Mouse (Mus musculus) cerebellum, adult 11 months (tissue): ENCODE results near the gene Rbfox2.

Source experiments
- DNase-seq: peaks from one replicate; pipeline ENCODE4 v3.0.0; 2022

Rbfox2 gene

DNA sequence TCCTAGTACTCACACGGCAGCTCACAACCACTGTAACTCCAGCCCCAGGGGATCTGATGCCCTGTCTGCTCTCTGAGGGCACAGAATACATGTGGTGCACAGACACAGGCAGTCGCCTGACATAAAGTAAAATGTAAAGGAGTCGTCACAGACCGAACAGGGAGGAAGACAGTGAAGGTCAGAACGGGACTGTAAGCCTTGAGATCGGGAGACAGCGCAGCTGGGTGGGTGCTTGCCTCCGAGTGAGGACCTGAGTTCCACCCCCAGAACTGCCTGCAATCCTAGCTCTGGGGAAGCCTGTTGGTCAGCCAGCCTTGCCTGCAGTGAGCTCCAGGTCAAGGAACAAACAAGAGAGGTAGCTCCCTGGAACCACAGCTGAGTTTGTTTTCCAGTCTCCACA lies 177.7 kb downstream of the Rbfox2 start:
- no peak for DNase-seq

DNA sequence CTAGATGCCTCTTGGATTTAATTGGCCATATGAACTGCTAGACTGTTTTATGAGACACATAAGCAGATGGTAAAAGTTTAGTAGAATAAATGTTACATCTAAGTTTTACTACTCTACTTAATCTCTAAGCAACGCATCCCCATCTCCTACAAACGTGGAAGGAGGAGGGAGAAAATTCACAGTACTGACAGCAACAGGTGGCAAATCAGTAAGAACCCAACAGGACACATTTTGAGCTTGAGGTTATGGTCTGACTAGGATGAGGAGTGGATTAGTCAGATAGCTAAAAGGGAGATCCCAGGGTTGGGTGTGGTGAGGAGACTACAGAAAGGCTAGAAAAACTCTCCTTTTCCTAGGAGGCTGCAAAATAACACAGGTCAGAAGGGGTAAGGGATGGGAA lies 179.1 kb downstream of the Rbfox2 start:
- DNase-seq, result no peak

- no peak for DNase-seq
Observed at GRCm38 (mm10) chr15:77126674-77127073, 180.1 kb downstream of the Rbfox2 start.

DNA sequence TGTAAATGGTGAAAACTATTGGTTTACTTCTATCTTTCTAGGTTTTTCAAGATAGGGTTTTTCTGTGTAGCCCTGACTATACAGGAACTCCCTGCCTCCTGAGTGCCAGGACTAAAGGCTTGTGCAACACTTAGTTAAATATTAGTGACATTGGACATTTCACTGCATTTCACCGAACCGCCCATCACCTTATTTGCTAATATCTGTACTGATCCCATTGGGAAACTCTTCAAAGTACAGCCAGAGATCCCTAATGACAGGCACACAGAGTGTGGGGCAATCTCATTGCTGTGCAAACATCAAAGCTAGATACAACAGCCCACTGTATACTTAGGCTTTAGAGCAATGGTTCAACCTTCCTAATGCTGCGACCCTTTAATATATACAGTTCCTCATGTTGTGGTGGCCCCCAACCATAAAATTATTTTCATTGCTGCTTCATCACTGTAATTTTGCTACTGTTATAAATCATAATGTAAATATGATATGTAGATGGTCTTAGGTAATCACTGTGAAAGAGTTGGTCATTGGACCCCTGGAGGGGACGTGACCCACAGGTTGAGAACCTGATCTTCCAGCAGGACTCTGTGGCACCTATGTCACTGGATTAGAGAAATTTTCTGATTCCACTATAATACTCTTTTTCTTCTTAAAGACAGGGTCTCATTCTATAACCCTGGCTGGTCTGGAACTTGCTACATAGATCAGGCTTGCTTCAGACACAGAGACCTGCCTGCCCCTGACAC lies 182.3 kb downstream of the Rbfox2 start:
- no peak for DNase-seq

- DNase-seq, result no peak
Observed at GRCm38 (mm10) chr15:77122824-77123223, 184.0 kb downstream of the Rbfox2 start.

DNA sequence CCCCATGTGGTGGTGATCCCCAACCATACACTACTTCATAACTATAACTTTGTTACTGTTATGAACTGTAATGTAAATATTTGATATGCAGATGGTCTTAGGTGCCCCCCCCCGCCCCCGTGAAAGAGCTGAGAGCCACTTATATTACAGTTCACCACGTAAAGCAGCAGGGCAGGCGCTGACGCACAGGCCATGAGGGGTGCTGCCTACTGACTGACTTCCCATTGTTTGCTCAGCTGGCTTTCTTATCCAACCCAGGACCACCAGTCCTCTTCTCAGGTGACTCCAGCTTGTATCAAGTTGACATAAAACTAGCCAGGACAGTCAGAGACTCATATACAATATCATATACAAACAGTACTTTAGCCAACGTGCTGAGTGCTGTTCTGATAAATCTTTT lies 184.6 kb downstream of the Rbfox2 start:
- DNase-seq, result no peak

- no peak for DNase-seq
Observed at GRCm38 (mm10) chr15:77119666-77120065, 187.1 kb downstream of the Rbfox2 start.

GRCm38 (mm10) chr15:77117209-77117608 lies 189.6 kb downstream of the Rbfox2 start:
- DNase-seq, result no peak

GRCm38 (mm10) chr15:77116139-77116722 lies 190.6 kb downstream of the Rbfox2 start:
- no peak for DNase-seq

- no peak for DNase-seq
Observed at GRCm38 (mm10) chr15:77115456-77115855, 191.3 kb downstream of the Rbfox2 start.

DNA sequence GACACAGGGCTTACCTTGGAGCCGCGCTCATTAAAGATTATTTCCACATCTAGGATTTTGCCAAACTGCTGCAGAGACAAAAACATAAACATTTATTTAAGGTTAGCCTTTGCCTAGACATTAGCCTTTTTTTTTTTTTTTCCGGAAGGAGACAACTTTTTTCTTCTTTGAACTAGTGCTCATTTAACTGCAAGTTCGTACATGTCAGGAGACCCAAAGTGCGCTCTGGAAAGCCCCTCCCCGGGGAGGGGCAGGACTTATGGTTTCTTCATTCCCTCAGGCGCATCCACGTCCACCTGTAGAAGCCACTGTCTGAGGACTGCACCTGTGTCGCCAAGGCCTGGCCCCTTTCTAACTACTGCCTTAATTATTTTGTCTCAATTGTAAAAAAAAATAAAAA lies 193.2 kb downstream of the Rbfox2 start:
- DNase-seq, result no peak

GRCm38 (mm10) chr15:77112378-77112777 lies 194.4 kb downstream of the Rbfox2 start:
- no peak for DNase-seq

DNA sequence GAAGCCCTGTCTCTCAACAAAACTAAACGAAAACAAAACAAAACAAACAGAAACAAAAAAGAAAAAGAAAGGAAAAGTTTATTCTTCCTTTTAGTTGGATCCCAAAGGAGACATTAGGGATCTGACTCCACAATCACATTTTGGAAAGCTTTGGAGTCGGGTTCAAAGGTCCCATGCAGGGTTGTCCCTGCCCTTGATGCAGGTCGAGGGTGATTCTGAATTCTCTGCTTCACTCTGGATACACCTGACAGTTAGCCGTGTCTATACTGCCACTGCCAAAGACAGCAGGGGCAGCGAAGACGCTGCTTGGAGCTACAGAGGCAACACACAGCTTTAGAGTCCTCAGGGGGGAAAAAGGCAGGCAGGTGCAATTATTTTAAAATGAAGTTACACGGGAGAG lies 194.9 kb downstream of the Rbfox2 start:
- no peak for DNase-seq

- DNase-seq, result no peak
Observed at GRCm38 (mm10) chr15:77110452-77110851, 196.4 kb downstream of the Rbfox2 start.

GRCm38 (mm10) chr15:77107169-77107908 lies 199.5 kb downstream of the Rbfox2 start:
- DNase-seq, result no peak

GRCm38 (mm10) chr15:77105273-77105672 lies 201.5 kb downstream of the Rbfox2 start:
- DNase-seq, result no peak

GRCm38 (mm10) chr15:77104349-77105158 lies 202.2 kb downstream of the Rbfox2 start:
- DNase-seq, result no peak

DNA sequence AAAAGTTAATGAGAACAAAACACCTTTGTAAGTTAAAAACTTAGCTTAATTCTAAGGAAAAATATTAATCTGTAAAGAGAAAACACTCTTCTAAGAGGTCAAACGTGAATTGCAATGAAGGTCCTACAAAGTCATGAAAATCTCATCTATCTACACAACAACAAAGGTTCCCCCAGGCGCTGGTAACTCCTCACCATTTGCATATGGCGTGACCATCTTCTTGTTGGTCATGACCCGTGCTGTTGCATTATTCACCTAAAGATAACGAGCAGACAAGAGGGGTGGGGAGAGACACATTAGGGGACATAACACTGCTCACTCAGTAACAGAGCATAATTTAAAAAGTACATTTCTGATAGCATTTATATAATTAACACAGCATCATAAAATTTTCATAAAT lies 204.1 kb downstream of the Rbfox2 start:
- no peak for DNase-seq

DNA sequence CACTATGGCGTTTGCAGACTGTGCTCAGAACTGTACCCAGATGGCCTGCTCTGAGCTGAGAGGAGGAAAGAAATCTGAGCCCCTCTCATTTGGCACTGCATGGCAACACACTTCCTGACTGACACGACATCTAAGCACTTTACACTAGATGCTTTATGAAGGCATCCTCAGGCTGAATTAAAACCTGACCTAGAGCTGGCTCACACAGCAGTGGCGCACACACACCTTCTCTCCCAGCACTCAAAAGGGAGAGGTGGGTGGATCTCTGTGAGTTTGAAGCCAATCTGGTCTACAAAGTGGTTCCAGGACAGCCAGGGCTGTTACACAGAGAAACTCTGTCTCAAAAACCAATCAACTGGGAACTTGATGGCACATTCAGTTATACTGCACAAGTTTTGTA lies 207.0 kb downstream of the Rbfox2 start:
- DNase-seq, result no peak

DNA sequence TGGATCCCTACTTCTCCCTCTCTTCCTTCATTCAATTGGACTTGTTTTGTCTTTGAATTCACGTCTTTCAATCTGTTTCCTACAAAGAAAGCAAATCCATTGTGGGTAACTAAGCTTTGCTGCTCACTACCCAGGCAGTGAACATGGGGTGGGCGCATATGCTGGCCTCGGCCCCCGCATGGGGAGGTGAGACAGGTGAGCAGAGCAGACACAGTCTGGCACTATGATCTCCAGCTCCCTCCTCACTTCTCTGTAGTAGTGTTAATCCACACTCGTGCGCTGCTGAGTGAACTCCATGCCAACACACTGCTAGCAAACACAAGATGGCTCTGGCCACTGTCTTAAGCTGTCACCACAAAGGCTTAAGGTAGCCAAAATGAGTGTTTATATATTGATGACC lies 209.4 kb downstream of the Rbfox2 start:
- DNase-seq, result no peak

GRCm38 (mm10) chr15:77095216-77095615 lies 211.6 kb downstream of the Rbfox2 start:
- no peak for DNase-seq

- DNase-seq, result no peak
Observed at GRCm38 (mm10) chr15:77094431-77094830, 212.4 kb downstream of the Rbfox2 start.

GRCm38 (mm10) chr15:77091394-77091793 lies 215.4 kb downstream of the Rbfox2 start:
- DNase-seq, result no peak
